Mouse (Mus musculus) gastrocnemius, postnatal 25 days (tissue): Measurements from ENCODE around the gene Ngfr. TPM values are rescaled to one million over a fixed set of nuclear protein-coding genes. Genes with fewer than 3 reads are reported as not detected.

Experiments
- DNase-seq: peaks from one replicate; pipeline ENCODE4 v3.0.0; 2022
- total RNA-seq, 2 experiments: library from RNA; stranded (reverse); gene quantifications; 1 replicate in 1 of 2; 2 replicates in 1 of 2; pipeline ENCODE4 v1.2.3; 2021

Ngfr gene
- total RNA-seq, 2 experiments from 2014 or later, result 0.43 to 0.61 TPM

DNA sequence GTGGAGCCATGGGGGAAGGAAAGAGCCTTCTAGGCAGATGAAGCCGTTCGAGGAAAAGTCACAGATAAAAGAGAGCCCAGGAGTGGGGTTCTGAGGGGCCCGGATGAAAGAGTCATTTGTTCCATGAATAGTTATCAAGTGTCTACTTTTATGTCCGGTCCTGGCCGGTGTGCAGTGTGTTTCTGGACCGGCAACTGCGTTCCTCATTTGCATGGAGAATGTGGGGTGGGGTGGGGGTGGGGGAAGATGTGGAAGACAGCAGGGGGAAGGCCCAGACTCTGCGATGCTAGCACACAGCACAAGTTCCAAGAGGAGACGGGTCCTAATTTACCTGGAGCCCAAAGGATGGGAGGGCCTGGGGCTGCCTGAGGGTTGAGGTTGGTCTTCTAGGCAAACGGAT lies 68.2 kb downstream of the Ngfr start:
- DNase-seq, result no peak

Other genes with a start within 250 kb of the Ngfr start
- gene Slc35b1, start 203.0 kb downstream of the Ngfr start, total RNA-seq, result 10 to 100 TPM; 38.8 to 40.7 TPM
- 100 to 1,000 TPM; 176 to 216 TPM for gene Spop, start 173.7 kb downstream of the Ngfr start, total RNA-seq
- gene Nxph3, start 73.2 kb downstream of the Ngfr start, total RNA-seq, result under 1 TPM; 0.16 to 0.26 TPM
- 100 to 1,000 TPM; 179 to 189 TPM for gene Phb, start 79.2 kb upstream of the Ngfr start, total RNA-seq
- 10 to 100 TPM; 62.2 to 71.7 TPM for gene Zfp652, start 124.9 kb upstream of the Ngfr start, total RNA-seq
- under 1 TPM; 0.29 to 0.36 TPM for gene B130006D01Rik, start 135.9 kb upstream of the Ngfr start, total RNA-seq
- gene Phospho1, start 236.8 kb upstream of the Ngfr start, total RNA-seq, result 100 to 1,000 TPM; 288 to 335 TPM
- 1 to 10 TPM; 5.2 to 6.1 TPM for gene Gngt2, start 249.5 kb upstream of the Ngfr start, total RNA-seq